Mouse (Mus musculus) layer of hippocampus, adult 2 months (tissue): ENCODE results near the gene Olfr960. TPM values are rescaled to one million over a fixed set of nuclear protein-coding genes. Genes with fewer than 3 reads are reported as not detected.

Experiments used
- DNase-seq, 2 experiments: peaks; one replicate each; pipeline ENCODE4 v3.0.0; 2022; ENCODE audit warnings: low spot score in 2 of 2
- H3K27ac ChIP-seq: fragments of 200-600 bp; 2 replicates; pipeline ENCODE4 v1.8.1; 2022
- H3K4me3 ChIP-seq: fragments of 200-600 bp; 2 replicates; pipeline ENCODE4 v1.8.1; 2022; ENCODE audit warnings: mild to moderate bottlenecking
- CTCF ChIP-seq: fragments of 200-600 bp; conservative IDR thresholded peaks from 2 replicates; pipeline ENCODE4 v1.8.1; 2022; ENCODE audit warnings: antibody characterized with exemption, mild to moderate bottlenecking, moderate library complexity
- long read RNA-seq, 2 experiments: library from polyadenylated mRNA; stranded (forward); transcript quantifications; one replicate each; pipeline ENCODE4 v2.0.0; 2021; ENCODE audit warnings: borderline mapping rate in 2 of 2
- total RNA-seq, 2 experiments: library from RNA; stranded (reverse); gene quantifications; 2 replicates each; pipeline ENCODE4 v1.2.3; 2021

The Olfr960 gene
- total RNA-seq: not detected
- long read RNA-seq, experiment 1: 0 reads
- long read RNA-seq, experiment 2: 0 reads

GRCm38 (mm10) chr9:39621073-39621472, at the start of gene Olfr960:
Gene Olfr960 (plus strand): TSS chr9:39621373.
- Histone ChIP-seq H3K4me3 (no peak within 1 kb of the TSS), H3K27ac (no peak within 1 kb of the TSS)
- TF ChIP-seq CTCF: no peak
- no peak for DNase-seq

- Histone ChIP-seq H3K27ac (no peak within 1 kb of the TSS), H3K4me3 (no peak within 1 kb of the TSS)
- TF ChIP-seq CTCF: no peak
- DNase-seq: no peak
Measured at GRCm38 (mm10) chr9:39575469-39575868, 45.7 kb upstream of the Olfr960 start, which contains the start of gene Olfr959. Gene Olfr959 (minus strand): TSS chr9:39575569.

- no peak for DNase-seq
- H3K27ac ChIP-seq: no peak overlapping the region
- TF ChIP-seq CTCF: no peak
- H3K4me3 ChIP-seq: no peak overlapping the region
Measured at GRCm38 (mm10) chr9:39577050-39577449, 44.1 kb upstream of the Olfr960 start.

GRCm38 (mm10) chr9:39602536-39603332, 18.4 kb upstream of the Olfr960 start:
- TF ChIP-seq CTCF: no peak
- Histone ChIP-seq H3K27ac (0 out of 2 replicates have a peak overlapping the region, but pooled peaks have one; percentile 18), H3K4me3 (peak overlapping the region; percentile 43)
- peak; percentile 40 to 57 for DNase-seq

GRCm38 (mm10) chr9:39603333-39603845, 17.8 kb upstream of the Olfr960 start:
- DNase-seq: no peak
- Histone ChIP-seq H3K27ac (0 out of 2 replicates have a peak overlapping the region, but pooled peaks have one; percentile 18), H3K4me3 (peak overlapping the region; percentile 43)
- TF ChIP-seq CTCF: no peak

GRCm38 (mm10) chr9:39603999-39604453, 17.1 kb upstream of the Olfr960 start, which contains the start of gene AW551984:
Gene AW551984 (minus strand): TSS chr9:39604403.
- no peak for TF ChIP-seq CTCF
- DNase-seq: no peak
- Histone ChIP-seq H3K27ac (0 out of 2 replicates have a peak within 1 kb of the TSS, but pooled peaks have one; percentile 18), H3K4me3 (peak within 1 kb of the TSS; percentile 43)

GRCm38 (mm10) chr9:39608497-39608896, 12.7 kb upstream of the Olfr960 start:
- TF ChIP-seq CTCF: no peak
- no peak for DNase-seq
- H3K4me3 ChIP-seq: no peak overlapping the region
- no peak overlapping the region for H3K27ac ChIP-seq

- Histone ChIP-seq H3K4me3 (no peak within 1 kb of the TSS), H3K27ac (no peak within 1 kb of the TSS)
- no peak for TF ChIP-seq CTCF
- DNase-seq: no peak
Measured at GRCm38 (mm10) chr9:39610355-39610754, 10.8 kb upstream of the Olfr960 start, which contains the start of gene Olfr148. Gene Olfr148 (plus strand): TSS chr9:39610655.

- Histone ChIP-seq H3K27ac (no peak overlapping the region), H3K4me3 (no peak overlapping the region)
- peak; percentile 91 for TF ChIP-seq CTCF
- DNase-seq: peak in 1 of 2 experiments; percentile 52
Measured at GRCm38 (mm10) chr9:39611953-39612352, 9.2 kb upstream of the Olfr960 start.

- TF ChIP-seq CTCF: no peak
- Histone ChIP-seq H3K27ac (no peak overlapping the region), H3K4me3 (no peak overlapping the region)
- DNase-seq: no peak
Measured at GRCm38 (mm10) chr9:39623783-39624182, 2.6 kb downstream of the Olfr960 start.

- no peak overlapping the region for H3K4me3 ChIP-seq
- TF ChIP-seq CTCF: no peak
- H3K27ac ChIP-seq: no peak overlapping the region
- DNase-seq: no peak
Measured at GRCm38 (mm10) chr9:39624711-39625110, 3.5 kb downstream of the Olfr960 start.

- DNase-seq: no peak
- H3K4me3 ChIP-seq: no peak overlapping the region
- TF ChIP-seq CTCF: no peak
- no peak overlapping the region for H3K27ac ChIP-seq
Measured at GRCm38 (mm10) chr9:39629069-39629468, 7.9 kb downstream of the Olfr960 start.

GRCm38 (mm10) chr9:39633913-39634594, 12.9 kb downstream of the Olfr960 start:
- TF ChIP-seq CTCF: no peak
- Histone ChIP-seq H3K4me3 (no peak overlapping the region), H3K27ac (peak overlapping the region; percentile 83)
- DNase-seq: peak; percentile 48 to 66
